20 mouse cellular contexts compared by ENCODE assay signal in genomic region chr15:101712720-101713119, GRCm38 (mm10). TPM values are rescaled to one million over a fixed set of nuclear protein-coding genes. Genes with fewer than 3 reads are reported as not detected.
DNase-seq lines count a peak whose midpoint lies in the region; ATAC-seq and TF ChIP-seq lines count a peak whose summit lies in the region.
"Had no signal": no experiment of that assay in that cellular context is flagged by ENCODE, and none has a peak within 500 bp of the region (broad histone marks: within the 10 kb centered on the region; RNA-seq: fewer than 3 reads in every experiment).

TSS of gene Krt5 (minus strand) at chr15:101712898.

- no peak for TF ChIP-seq CTCF in cerebellum, adult 2 months (IDR thresholded peaks at IDR 0.05; ENCODE audit: borderline replicate concordance, insufficient read depth, low read depth, low read length)

- peaks cover 6% of the 10 kb centered on the region; the same call in 1 of the 2 replicates for H3K4me1 ChIP-seq in hindbrain, embryonic 10.5 days (replicated peaks)
- H3K4me1 ChIP-seq in hindbrain, embryonic 13.5 days (replicated peaks) = no peaks in the 10 kb centered on the region
- peaks cover 5% of the 10 kb centered on the region; the same call in 1 of the 2 replicates for H3K4me1 ChIP-seq in limb, embryonic 15.5 days
- H3K4me1 ChIP-seq in midbrain, embryonic 15.5 days = no peaks in the 10 kb centered on the region
- peaks cover 14% of the 10 kb centered on the region for H3K4me1 ChIP-seq in cerebellum, adult 2 months (ENCODE audit: control insufficient read depth, insufficient read depth, low read length)
- H3K4me1 ChIP-seq: forebrain, embryonic 12.5 days had no signal

- H3K27ac ChIP-seq in hindbrain, embryonic 10.5 days = peak within 1 kb of the TSS; percentile 40; the same call in 1 of the 2 replicates
- H3K27ac ChIP-seq in hindbrain, embryonic 13.5 days = no peak within 1 kb of the TSS
- H3K27ac ChIP-seq in limb, embryonic 15.5 days = peak within 1 kb of the TSS; percentile 50
- no peak within 1 kb of the TSS for H3K27ac ChIP-seq in midbrain, embryonic 15.5 days
- H3K27ac ChIP-seq in cerebellum, adult 2 months (ENCODE audit: insufficient read depth, low read length) = no peak within 1 kb of the TSS
- H3K27ac ChIP-seq: forebrain, embryonic 12.5 days; hindbrain, postnatal 0 days had no signal

- WGBS in hindbrain, embryonic 10.5 days = 75% methylated on average over 13 of the region's 13 CpGs
- 70% methylated on average over 13 of the region's 13 CpGs for WGBS in hindbrain, embryonic 13.5 days
- 53% methylated on average over 13 of the region's 13 CpGs for WGBS in limb, embryonic 15.5 days
- WGBS in midbrain, embryonic 15.5 days = 79% methylated on average over 13 of the region's 13 CpGs
- 80% methylated on average over 13 of the region's 13 CpGs for WGBS in cerebellum, adult 2 months

- no peak for ATAC-seq in hindbrain, embryonic 13.5 days (ENCODE audit: low FRiP score)
- ATAC-seq in limb, embryonic 15.5 days (ENCODE audit: insufficient number of reproducible peaks, low FRiP score, low TSS enrichment, low read depth) = no peak
- ATAC-seq in midbrain, embryonic 15.5 days (replicated peaks) = no peak
- ATAC-seq: hindbrain, postnatal 0 days had no signal

- no peak for TF ChIP-seq POLR2A in cerebellum, adult 2 months (IDR thresholded peaks at IDR 0.05; ENCODE audit: borderline replicate concordance, insufficient read depth, low read length)

- H3K4me3 ChIP-seq in hindbrain, embryonic 10.5 days = no peak within 1 kb of the TSS
- no peak within 1 kb of the TSS for H3K4me3 ChIP-seq in hindbrain, embryonic 13.5 days
- peak within 1 kb of the TSS; percentile 33 for H3K4me3 ChIP-seq in limb, embryonic 15.5 days
- no peak within 1 kb of the TSS for H3K4me3 ChIP-seq in midbrain, embryonic 15.5 days
- H3K4me3 ChIP-seq in cerebellum, adult 2 months (replicated peaks; ENCODE audit: insufficient read depth, low read depth, low read length) = no peak within 1 kb of the TSS
- H3K4me3 ChIP-seq: forebrain, embryonic 12.5 days had no signal

- no peak within 1 kb of the TSS for H3K9ac ChIP-seq in hindbrain, embryonic 13.5 days
- no peak within 1 kb of the TSS for H3K9ac ChIP-seq in limb, embryonic 15.5 days
- no peak within 1 kb of the TSS for H3K9ac ChIP-seq in midbrain, embryonic 15.5 days
- H3K9ac ChIP-seq: forebrain, embryonic 12.5 days had no signal

- no peaks in the 10 kb centered on the region for H3K27me3 ChIP-seq in hindbrain, embryonic 10.5 days (ENCODE audit: insufficient read depth, poor library complexity, severe bottlenecking)
- no peaks in the 10 kb centered on the region for H3K27me3 ChIP-seq in hindbrain, embryonic 13.5 days
- H3K27me3 ChIP-seq in limb, embryonic 15.5 days = no peaks in the 10 kb centered on the region
- no peaks in the 10 kb centered on the region for H3K27me3 ChIP-seq in midbrain, embryonic 15.5 days (replicated peaks)
- H3K27me3 ChIP-seq in cerebellum, adult 2 months (ENCODE audit: control insufficient read depth, insufficient read depth, low read length) = no peaks in the 10 kb centered on the region; the same call in 1 of the 2 replicates
- H3K27me3 ChIP-seq: forebrain, embryonic 12.5 days had no signal

- no peak within 1 kb of the TSS for H3K4me2 ChIP-seq in hindbrain, embryonic 13.5 days
- 0 out of 2 replicates have a peak within 1 kb of the TSS, but pooled peaks have one; percentile 5 for H3K4me2 ChIP-seq in limb, embryonic 15.5 days
- H3K4me2 ChIP-seq in midbrain, embryonic 15.5 days = no peak within 1 kb of the TSS
- H3K4me2 ChIP-seq: forebrain, embryonic 12.5 days; liver, embryonic 11.5 days had no signal

- DNase-seq in hindbrain, embryonic 10.5 days (ENCODE audit: low spot score) = no peak
- DNase-seq in urinary bladder, adult 2 months (ENCODE audit: low spot score) = peak; percentile 51
- no peak for DNase-seq in urinary bladder, postnatal 4 days (ENCODE audit: low spot score in 2 of 2)
- DNase-seq in urinary bladder, postnatal 36 days (ENCODE audit: low spot score in 2 of 2) = peak; percentile 54 to 61
- no peak for DNase-seq in cerebellum, adult 2 months
- DNase-seq: adrenal gland, adult 2 months; cerebellum, postnatal 25 days; gastrocnemius, postnatal 14 days; heart, postnatal 14 days; kidney, adult 18-20 months; kidney, postnatal 36 days; layer of hippocampus, adult 9-11 months; right cerebral cortex, postnatal 4 days; thymus, postnatal 25 days had no signal

- no peaks in the 10 kb centered on the region for H3K9me3 ChIP-seq in hindbrain, embryonic 10.5 days
- H3K9me3 ChIP-seq in hindbrain, embryonic 13.5 days = no peaks in the 10 kb centered on the region
- H3K9me3 ChIP-seq in limb, embryonic 15.5 days = no peaks in the 10 kb centered on the region
- no peaks in the 10 kb centered on the region for H3K9me3 ChIP-seq in midbrain, embryonic 15.5 days
- H3K9me3 ChIP-seq: forebrain, embryonic 12.5 days had no signal

- no peaks in the 10 kb centered on the region for H3K36me3 ChIP-seq in hindbrain, embryonic 10.5 days
- no peaks in the 10 kb centered on the region for H3K36me3 ChIP-seq in hindbrain, embryonic 13.5 days
- H3K36me3 ChIP-seq in limb, embryonic 15.5 days = no peaks in the 10 kb centered on the region
- no peaks in the 10 kb centered on the region for H3K36me3 ChIP-seq in midbrain, embryonic 15.5 days (replicated peaks)
- H3K36me3 ChIP-seq: forebrain, embryonic 12.5 days had no signal

RNA-seq across cellular contexts. Expression of gene Krt5, which starts in this region (rescaled TPM):
- 0.16 and 2.1 TPM in 2 replicates for polyA plus RNA-seq in hindbrain, embryonic 10.5 days (2016; fragmentation: Nextera tagmentation; extraction: Ambion mirVana)
- polyA plus RNA-seq in hindbrain, embryonic 13.5 days (2015; fragmentation: Nextera tagmentation; extraction: Ambion mirVana) = 0.12 and 0.38 TPM in 2 replicates
- 508 and 532 TPM in 2 replicates for polyA plus RNA-seq in urinary bladder, adult 2 months (2012; rRNA removed)
- 841 and 914 TPM in 2 replicates for polyA plus RNA-seq in limb, embryonic 15.5 days (2015; fragmentation: Nextera tagmentation; extraction: Ambion mirVana)
- 0.10 and 5.8 TPM in 2 replicates for polyA plus RNA-seq in midbrain, embryonic 15.5 days (2015; fragmentation: Nextera tagmentation; extraction: Ambion mirVana)
- polyA plus RNA-seq in cerebellum, adult 2 months (2012; rRNA removed) = 0.08 TPM in 1 of 2 replicates, not detected in the other
- polyA plus RNA-seq: adrenal gland, adult 2 months had no signal

Comparison
In these comparisons a context has a peak if more than half of its experiments do, and no peak if none do; other contexts are left out.
1. RNA of gene Krt5 (polyA plus RNA-seq): 841 to 914 TPM in limb, embryonic 15.5 days and 508 to 532 TPM in urinary bladder, adult 2 months; 0.10 to 5.8 TPM in midbrain, embryonic 15.5 days, 0.16 to 2.1 TPM in hindbrain, embryonic 10.5 days, 0.12 to 0.38 TPM in hindbrain, embryonic 13.5 days and 0.08 TPM in cerebellum, adult 2 months; every median in the first group is over 10 times any median in the second.
2. DNase-seq: peak in urinary bladder, adult 2 months (single experiment) and urinary bladder, postnatal 36 days (2 of 2); none in hindbrain, embryonic 10.5 days (single experiment), urinary bladder, postnatal 4 days (0 of 2) and cerebellum, adult 2 months (0 of 2).
3. H3K27ac ChIP-seq: peak in hindbrain, embryonic 10.5 days (single experiment) and limb, embryonic 15.5 days (single experiment); none in hindbrain, embryonic 13.5 days (single experiment), midbrain, embryonic 15.5 days (single experiment) and cerebellum, adult 2 months (single experiment).